Comparison of ENCODE assay signal across 9 mouse cellular contexts in the genomic region with DNA sequence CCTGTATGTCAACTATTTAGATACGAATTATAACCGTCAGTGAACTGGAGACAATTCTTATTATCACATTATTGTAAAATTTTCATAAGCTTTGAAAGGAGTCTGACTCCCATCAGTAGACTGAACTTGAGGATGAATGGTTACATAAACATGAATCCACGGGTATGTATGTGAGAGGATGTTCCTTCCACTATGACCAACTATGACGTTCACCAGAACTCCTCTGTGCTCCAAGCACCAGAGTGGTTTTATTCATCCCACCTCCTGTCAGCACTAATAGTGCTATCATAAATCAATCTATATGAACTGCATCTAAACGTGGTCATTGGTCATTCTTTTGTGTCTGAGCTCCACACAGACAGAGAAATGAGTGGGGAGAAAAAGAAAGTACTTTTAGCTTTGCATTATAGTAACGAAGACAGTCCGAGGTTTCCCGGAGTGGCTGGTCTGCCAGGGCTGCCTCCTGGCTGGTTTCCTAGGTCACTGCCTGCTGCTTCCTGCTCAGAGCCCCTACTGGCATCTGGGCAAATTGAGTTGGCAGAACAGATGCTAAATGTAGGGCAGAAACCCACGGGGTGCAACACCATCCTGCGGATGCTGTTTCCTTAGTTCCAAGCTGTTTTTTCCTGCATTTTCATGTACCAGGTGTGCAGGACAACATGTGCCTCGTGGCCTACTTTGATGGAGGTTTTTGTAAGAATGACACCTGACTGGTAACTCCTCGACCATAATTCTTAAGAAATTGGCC.
A peak's percentile ranks its signal among the peaks of the same experiment; 100 is the strongest.
DNase-seq lines count a peak whose midpoint lies in the region; ATAC-seq and TF ChIP-seq lines count a peak whose summit lies in the region.
"Had no signal": no experiment of that assay in that cellular context is flagged by ENCODE, and none has a peak within 500 bp of the region (broad histone marks: within the 10 kb centered on the region; RNA-seq: fewer than 3 reads in every experiment).

No protein-coding gene starts in this region.

- ATAC-seq in limb, embryonic 14.5 days (ENCODE audit: low FRiP score, low read depth) = no peak
- ATAC-seq in common myeloid progenitor, adult 5-6 weeks (replicated peaks; ENCODE audit: low read depth, poor library complexity, severe bottlenecking) = peak; percentile 81

- no peak overlapping the region for H3K27ac ChIP-seq in limb, embryonic 14.5 days (replicated peaks; ENCODE audit: low read depth, low read length)
- no peak overlapping the region for H3K27ac ChIP-seq in limb, embryonic 10.5 days

- peak; percentile 2 for DNase-seq in limb, embryonic 14.5 days (ENCODE audit: low spot score)
- DNase-seq in limb, embryonic 10.5 days (ENCODE audit: low spot score) = no peak
- peak; percentile 68 for DNase-seq in left cerebral cortex, postnatal 4 days
- DNase-seq in thymus, postnatal 36 days = peak; percentile 19 to 59
- DNase-seq in adipocyte (ENCODE audit: low spot score) = no peak
- no peak for DNase-seq in adrenal gland, adult 8-10 months
- no peak for DNase-seq in c-Kit-positive CD71-positive TER-119-positive erythroid progenitor cells, embryonic 14.5 days (ENCODE audit: low spot score)
- DNase-seq: lung, postnatal 10 days had no signal

- H3K4me2 ChIP-seq in limb, embryonic 14.5 days (replicated peaks; ENCODE audit: low read depth, low read length, severe bottlenecking) = no peak overlapping the region

- H3K27me3 ChIP-seq in limb, embryonic 14.5 days (ENCODE audit: control insufficient read depth, insufficient read depth, low read length) = no peaks in the 10 kb centered on the region
- no peaks in the 10 kb centered on the region for H3K27me3 ChIP-seq in limb, embryonic 10.5 days (ENCODE audit: low read depth, poor library complexity, severe bottlenecking)

- H3K9ac ChIP-seq in limb, embryonic 14.5 days (ENCODE audit: low read depth, low read length, severe bottlenecking) = no peak overlapping the region

- WGBS in limb, embryonic 14.5 days = 63% methylated on average over 12 of the region's 12 CpGs
- WGBS in limb, embryonic 10.5 days = 75% methylated on average over 12 of the region's 12 CpGs

- intact Hi-C loops in left cerebral cortex, postnatal 4 days (cut with DNase I) = no loop called here

- no peaks in the 10 kb centered on the region for H3K4me1 ChIP-seq in limb, embryonic 14.5 days (ENCODE audit: control insufficient read depth, insufficient read depth, low read length)
- peaks cover 4% of the 10 kb centered on the region for H3K4me1 ChIP-seq in limb, embryonic 10.5 days

- no peaks in the 10 kb centered on the region for H3K9me3 ChIP-seq in limb, embryonic 14.5 days (ENCODE audit: control insufficient read depth, low read length)
- no peaks in the 10 kb centered on the region for H3K9me3 ChIP-seq in limb, embryonic 10.5 days (replicated peaks)

- no peak for TF ChIP-seq POLR2A in limb, embryonic 14.5 days (IDR thresholded peaks at IDR 0.05; ENCODE audit: borderline replicate concordance, extremely low read depth, insufficient read depth, insufficient read length)

- H3K4me3 ChIP-seq in limb, embryonic 14.5 days (replicated peaks; ENCODE audit: low read length) = no peak overlapping the region
- no peak overlapping the region for H3K4me3 ChIP-seq in limb, embryonic 10.5 days

- H3K36me3 ChIP-seq in limb, embryonic 14.5 days (ENCODE audit: control insufficient read depth, insufficient read depth, low read length) = no peaks in the 10 kb centered on the region
- no peaks in the 10 kb centered on the region for H3K36me3 ChIP-seq in limb, embryonic 10.5 days

Comparison
In these comparisons a context has a peak if more than half of its experiments do, and no peak if none do; other contexts are left out.
1. DNase-seq: peak in limb, embryonic 14.5 days (single experiment), left cerebral cortex, postnatal 4 days (single experiment) and thymus, postnatal 36 days (2 of 2); none in limb, embryonic 10.5 days (single experiment), adipocyte (single experiment), adrenal gland, adult 8-10 months (single experiment) and c-Kit-positive CD71-positive TER-119-positive erythroid progenitor cells, embryonic 14.5 days (single experiment).